Mouse (Mus musculus) ES-E14 (cell line): ENCODE data around the gene Kat5.

Experiments used
- MAFK ChIP-seq: IDR thresholded peaks from 2 replicates; pipeline ENCODE4 v1.6.1; 2014; ENCODE audit warnings: mild to moderate bottlenecking, low read depth, low read length, inconsistent platforms; ENCODE audit not compliant: insufficient read depth
- ZNF384 ChIP-seq: IDR thresholded peaks from 2 replicates; pipeline ENCODE4 v1.6.1; 2012; ENCODE audit warnings: low read depth, low read length, inconsistent platforms

DNA sequence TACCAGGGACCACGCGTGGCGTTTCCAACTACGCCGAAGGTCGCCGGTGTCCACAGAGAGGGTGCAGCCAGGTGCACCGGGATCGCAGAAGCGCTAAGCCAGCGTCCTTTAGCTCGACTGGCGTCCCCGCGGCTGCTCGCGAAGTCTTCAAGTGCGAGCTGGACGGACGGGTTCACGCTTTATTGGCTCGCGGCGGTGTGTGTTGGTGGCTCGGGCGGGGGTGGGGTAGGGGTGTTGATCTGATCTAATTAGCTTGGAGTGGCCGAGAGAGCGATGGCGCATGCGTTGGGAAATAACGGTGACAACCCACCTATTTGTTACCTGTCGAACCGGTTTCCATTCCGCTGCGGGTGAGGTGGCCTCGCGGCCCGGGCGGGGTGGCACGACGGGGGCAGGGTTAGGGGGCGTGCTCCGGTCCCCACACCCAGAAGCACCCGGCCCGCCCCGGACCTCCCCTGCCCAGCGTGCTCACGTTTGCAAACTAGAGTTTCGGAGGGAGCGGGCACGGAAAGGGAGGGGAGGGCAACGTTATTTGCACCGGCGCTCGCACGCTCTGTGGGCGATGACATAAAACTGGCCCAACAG is 49.5 kb downstream of the Kat5 start, which contains the start of gene Ovol1:
- TF ChIP-seq ZNF384, result no peak
- TF ChIP-seq MAFK, result no peak
